Mouse (Mus musculus) cerebellum, postnatal 36 days (tissue): ENCODE measurements around the gene C5ar2.
"Not testable (repeated sequence)": the region's sequence is repeated elsewhere in the genome, so short reads cannot be mapped to it uniquely, and the experiment has no call there.

Experiments used
- DNase-seq, 2 experiments: peaks; one replicate each; pipeline ENCODE4 v3.0.0; 2021 to 2022; ENCODE audit warnings: mixed read lengths in 2 of 2

The C5ar2 gene

DNA sequence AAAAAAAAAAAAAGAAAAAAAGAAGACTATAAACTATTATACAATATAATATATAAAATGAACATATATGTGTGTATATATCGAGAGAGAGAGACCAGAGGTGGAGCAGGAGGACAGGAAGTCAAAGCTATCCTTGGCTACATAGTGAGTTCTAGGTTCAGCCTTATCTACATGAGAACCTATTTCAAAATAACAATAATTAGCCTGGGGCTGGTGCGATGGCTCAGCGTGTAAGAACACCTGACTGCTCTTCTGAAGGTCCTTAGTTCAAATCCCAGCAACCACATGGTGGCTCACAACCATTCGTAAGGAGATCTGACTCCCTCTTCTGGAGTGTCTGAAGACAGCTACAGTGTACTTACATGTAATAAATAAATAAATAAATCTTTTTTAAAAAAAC is 12.0 kb upstream of the C5ar2 start:
- DNase-seq: not testable (repeated sequence)

GRCm38 (mm10) chr7:16254195-16254594 is 10.2 kb upstream of the C5ar2 start:
- DNase-seq: no peak

GRCm38 (mm10) chr7:16250687-16251086 is 6.7 kb upstream of the C5ar2 start:
- no peak for DNase-seq

- no peak for DNase-seq
These were observed 2.0 kb upstream of the C5ar2 start for GRCm38 (mm10) chr7:16245958-16246357.

GRCm38 (mm10) chr7:16242198-16242597 is 1.8 kb downstream of the C5ar2 start:
- no peak for DNase-seq

- no peak for DNase-seq
These were observed 2.2 kb downstream of the C5ar2 start for GRCm38 (mm10) chr7:16241787-16242186.

DNA sequence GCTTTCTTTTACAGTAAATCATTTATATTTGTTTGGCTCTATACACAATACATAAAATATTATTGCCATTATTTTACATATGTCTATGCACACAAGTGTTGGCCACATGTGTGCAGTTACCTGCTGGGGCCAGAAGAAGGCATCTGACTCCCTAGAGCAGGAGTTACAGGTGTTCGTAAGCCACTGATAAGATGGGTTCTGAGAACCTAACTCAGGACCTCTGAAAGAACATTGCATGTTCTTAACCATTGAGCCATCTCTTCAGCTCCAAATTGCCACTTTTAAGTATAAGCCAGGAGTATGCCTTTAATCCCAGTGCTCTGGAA is 3.0 kb downstream of the C5ar2 start:
- no peak for DNase-seq

DNA sequence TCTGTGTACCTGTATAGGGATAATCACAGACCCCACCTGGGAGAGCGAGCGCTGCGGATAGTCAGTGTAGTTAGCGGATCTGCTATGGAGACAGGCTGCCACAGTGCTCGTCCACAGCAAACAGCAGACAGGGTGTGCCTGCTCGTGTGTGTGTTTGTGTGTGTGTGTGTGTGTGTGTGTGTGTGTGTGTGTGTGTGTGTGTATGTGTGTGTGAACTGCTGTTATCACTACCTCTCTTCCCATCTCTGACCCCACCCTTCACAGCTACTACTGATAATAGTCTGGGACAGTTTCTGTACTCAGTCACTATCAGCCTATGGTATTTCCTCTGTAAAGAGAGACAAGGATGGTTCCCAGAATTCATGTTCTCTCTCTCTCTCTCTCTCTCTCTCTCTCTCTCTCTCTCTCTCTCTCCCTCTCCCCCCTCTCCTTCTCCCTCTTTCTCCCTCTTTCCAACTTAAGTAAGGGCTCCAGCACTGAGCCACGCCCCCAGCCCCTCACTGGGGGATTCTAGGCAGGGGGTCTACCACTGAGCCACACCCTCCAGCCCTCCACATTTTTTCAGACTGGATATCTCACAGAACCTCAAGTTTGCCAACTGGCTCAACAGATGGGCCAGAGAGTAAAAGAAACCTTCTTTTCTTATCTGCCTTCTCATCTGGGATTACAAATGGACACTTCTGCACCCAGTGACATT is 3.5 kb downstream of the C5ar2 start:
- peak in 1 of 2 experiments; percentile 8 for DNase-seq

GRCm38 (mm10) chr7:16239554-16239997 is 4.4 kb downstream of the C5ar2 start:
- peak; percentile 58 to 62 for DNase-seq

DNA sequence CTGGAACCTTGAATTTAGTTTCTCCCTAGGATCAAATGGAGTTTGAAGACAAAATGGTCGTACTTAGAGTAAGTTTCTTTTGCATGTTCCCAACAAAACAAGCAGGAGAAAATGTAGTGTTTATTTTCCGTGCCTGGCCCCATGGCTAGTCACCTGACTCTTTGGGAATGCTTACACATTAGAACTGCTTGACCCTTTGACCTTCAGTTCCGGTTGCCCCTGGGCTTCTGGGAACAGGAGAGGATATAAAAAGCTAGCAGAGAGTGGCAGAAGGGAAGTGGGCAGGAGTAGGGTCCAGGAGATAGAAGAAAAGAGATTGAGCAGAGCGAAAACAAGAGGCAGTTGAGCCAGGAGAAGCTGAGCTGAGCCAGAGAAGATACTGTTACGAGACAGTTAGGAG is 14.1 kb downstream of the C5ar2 start:
- DNase-seq: no peak

DNA sequence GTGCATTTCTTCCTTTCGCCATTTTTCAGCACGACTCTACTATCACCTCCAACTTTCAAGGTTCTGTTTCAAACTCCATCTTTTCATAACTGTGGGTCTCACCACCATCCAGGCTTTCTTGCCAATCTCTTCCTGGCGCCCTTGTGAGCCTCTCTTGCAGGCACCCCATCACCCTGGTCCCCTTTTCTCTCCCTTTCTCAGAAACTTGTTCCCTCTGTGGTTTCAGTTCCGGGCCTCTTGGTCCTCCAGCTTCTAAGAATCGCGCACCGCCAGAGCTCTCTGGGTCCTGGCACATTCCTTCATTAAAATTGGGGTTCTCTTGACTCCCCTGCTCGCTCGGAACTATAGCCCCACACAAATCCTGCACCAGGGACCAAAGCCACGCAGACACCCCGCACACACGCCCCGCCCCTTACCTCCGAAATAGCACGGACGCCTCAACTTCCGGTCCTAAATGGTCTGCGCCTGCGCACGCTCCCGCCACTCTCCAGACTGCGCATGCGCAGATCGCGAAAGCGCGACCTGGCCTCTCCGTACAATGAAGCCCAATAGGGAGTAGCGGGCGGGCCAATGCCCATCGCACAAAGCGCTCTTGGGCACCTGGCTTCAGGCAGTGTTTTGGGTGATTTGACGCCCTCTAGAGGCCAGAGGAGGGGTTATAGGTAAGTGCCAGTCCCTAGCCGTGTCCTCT is 22.2 kb downstream of the C5ar2 start, which contains the start of gene Dhx34:
TSS of gene Dhx34 (minus strand) at position 456 of the 691 bp plus-strand sequence.
- DNase-seq: peak; percentile 97

GRCm38 (mm10) chr7:16213986-16214385 is 30.0 kb downstream of the C5ar2 start:
- no peak for DNase-seq

- no peak for DNase-seq
These were observed 30.8 kb downstream of the C5ar2 start for GRCm38 (mm10) chr7:16213196-16213595.

DNA sequence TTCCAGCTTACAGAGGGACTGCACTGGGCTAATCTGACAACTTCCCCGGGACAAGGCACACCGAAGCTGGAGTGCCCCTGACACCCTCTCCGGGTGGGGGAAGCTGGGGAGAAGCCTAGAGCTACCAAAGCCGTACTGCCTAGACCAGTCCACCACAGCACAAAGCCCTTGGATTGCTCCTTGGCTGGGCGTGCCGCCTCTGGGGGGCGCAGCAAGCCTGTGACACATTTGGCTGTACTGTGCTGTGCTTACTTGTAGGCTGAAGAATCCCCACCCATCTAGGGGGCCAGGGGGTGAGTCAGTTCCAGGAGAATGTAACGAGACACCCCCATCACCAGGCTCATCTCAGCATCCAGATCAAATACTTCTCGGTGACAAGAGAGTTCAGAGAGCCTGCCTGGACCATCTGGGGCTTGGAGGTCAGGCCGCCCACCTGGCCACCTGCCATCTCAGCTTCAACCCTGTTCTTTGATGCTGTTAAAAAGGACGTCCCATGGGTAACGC is 33.0 kb downstream of the C5ar2 start:
- no peak for DNase-seq

DNA sequence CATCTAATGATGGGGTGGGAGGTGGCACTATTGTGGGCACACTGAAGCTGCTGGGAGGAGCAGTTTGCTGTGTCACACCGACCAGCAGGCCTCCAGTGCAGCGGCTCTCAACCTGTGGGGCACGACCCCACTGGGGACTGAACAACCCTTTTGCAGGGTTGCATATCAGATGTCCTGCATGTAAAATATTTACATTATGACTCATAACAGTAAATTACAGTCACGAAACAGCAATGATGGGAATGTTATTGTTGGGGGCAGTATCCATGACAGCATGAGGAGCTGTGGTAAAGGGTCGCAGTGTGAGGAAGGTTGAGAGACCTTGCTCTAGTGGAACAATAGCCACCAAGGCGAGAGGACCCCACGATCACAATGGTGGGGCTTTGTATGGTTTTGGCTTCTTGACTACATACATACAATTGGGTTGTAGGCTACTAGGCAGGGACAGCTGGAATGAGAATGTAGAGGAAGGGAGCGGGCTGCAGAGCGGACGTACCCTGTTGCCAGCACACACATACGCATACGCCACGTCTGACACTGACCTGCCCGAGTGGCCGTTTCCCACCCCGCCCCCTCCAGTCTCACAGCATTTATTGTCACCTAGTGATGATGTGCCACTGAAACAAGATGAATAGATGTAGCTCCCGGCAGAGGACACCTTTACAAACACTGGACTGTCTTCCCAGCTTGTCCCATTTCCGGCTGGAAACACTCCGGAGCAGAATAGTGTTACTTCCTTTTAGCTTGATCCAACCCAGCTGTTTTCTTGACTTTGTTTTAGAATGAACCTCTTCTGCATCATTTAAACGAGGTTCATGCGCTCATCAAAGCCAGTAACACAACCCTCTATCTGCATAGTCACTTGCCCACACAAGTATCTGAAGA is 34.9 kb downstream of the C5ar2 start:
- no peak for DNase-seq

DNA sequence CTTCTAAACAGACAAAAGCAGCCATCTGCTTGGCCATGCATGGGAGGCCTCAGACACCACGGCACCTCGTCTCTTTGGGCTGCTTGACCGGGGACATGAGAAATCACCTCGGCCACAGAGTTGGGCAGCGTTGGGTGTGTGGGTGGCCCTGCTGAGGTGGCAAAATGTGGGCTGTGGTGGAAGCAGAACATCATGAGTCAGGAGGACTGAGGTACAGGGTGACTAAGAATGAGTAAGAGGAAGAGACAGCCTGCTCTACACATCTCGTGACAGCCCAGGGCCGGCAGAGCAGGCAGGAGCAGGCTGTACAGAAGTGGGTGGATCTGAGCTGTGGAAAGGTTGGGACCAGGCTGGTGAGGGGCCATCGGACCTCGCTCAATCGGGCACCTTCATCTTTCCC is 36.5 kb downstream of the C5ar2 start:
- no peak for DNase-seq

DNA sequence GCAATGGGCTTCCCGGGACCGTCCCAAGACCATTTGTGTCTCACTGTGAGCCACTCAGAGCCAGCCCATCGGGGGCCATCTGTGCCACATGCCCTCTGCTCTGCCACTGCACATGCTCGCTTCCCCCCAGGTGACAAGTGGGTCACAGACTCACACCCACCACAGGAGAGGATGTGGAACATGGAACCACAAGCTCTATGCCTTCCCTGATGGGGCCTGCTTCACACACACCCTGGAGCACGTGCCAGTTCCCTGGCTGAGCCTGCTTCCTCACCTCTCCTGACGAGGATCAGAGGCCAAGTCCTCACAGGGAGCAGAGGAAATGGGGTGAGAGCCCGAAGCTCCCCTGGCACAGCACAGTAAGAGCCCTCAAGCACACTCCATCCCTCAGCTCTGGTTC is 36.9 kb downstream of the C5ar2 start:
- no peak for DNase-seq

DNA sequence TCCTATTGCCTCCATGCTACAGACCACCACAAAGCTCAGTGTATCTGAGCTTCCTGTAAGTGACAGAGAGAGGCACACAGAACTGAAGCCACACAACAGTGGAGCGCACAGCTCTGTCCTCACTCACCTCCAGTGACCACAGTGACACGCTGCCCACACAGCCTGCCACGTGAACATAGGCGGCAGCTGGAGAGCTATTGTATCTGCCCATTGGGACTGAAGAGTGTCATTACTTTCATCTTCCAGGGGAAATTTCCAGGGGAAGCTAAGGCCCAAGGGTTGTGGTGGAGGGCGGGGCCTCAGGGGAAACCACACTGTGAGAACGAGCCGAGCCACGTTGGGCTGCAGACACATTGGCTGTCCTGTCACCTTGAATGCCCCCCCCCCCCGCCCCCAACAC is 39.2 kb downstream of the C5ar2 start:
- DNase-seq: no peak

- DNase-seq: no peak
These were observed 40.5 kb downstream of the C5ar2 start for GRCm38 (mm10) chr7:16203505-16203903.

DNA sequence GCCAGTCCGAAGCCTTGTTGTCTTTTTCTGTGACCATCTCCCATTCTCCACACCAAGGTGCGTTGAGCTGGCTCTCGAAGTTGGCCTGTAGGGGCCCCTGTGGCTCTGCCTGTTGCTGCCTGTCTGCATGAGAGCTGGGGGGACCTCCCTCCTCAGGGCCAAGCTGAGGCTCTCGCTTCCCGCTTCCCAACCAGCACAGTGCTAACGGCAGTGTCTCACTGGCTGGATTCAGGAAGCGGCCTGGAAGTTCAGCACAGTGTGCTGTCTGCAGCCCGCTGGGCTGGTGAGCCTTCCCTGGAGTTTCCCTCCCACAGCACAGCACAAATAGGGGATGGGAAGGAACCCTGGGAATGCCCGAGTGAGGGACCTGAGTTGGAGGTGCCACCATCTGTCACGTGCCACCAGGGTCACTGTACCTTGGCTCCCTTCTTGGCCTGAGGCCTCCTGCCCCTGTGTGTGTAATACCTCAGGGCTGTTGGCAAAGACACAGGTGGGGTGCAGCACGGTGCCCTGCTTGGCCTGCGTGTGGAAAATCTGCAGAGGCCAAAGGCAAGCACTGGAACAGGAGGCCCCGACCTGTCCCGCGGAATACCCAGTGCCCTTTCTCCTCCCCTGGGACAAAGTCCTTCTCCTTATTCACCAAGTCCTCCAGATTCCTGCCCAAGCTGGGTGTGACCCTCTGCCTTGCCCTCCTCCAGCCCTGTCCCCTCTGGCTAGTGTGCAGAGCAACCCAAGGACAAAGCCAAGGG is 41.0 kb downstream of the C5ar2 start:
- no peak for DNase-seq

DNA sequence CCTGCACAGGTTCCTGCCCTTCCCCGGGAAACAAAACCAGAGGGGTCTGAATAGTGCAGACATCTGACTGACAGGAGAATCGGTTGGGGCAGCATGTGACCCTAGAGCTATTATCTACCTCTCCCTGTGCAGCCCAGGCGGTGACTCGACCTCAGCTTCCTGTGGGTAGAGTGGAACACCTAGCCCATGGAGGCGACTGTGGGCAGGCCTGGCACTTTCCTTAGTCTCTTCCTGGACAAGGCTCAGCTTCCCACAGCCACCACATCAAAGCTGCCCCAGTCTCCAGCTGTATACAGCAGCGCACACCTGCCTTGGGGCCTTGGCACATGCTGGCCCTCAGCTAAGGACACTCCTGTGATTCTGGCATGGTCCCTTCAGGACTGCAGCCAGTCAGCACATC is 42.8 kb downstream of the C5ar2 start:
- DNase-seq: no peak

GRCm38 (mm10) chr7:16198540-16198939 is 45.4 kb downstream of the C5ar2 start:
- DNase-seq: no peak

DNA sequence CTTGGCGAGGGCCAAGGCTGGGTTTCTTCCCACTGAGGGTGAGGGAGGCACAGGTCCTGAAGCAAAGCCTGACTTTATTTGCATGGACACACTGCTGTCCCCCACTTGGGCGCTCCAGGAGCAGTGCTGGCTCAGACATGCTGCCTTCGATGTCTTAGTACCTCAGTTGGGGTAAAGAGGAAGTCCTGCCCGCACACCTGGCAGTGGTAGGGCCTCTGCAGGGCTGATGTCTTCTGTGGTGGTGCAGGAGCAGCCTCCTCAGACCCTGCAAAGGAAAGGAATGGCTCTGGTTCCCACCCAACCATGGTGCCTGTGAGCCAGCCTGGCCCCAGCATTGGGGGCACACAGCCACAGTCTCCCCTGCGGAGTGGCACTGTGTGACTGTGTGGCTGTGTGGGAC is 46.8 kb downstream of the C5ar2 start:
- no peak for DNase-seq
